Mouse (Mus musculus) urinary bladder, adult 18-20 months (tissue): ENCODE measurements around the gene Acsf2.

ENCODE experiments used
- DNase-seq, 2 experiments: peaks; one replicate each; pipeline ENCODE4 v3.0.0; 2022; ENCODE audit warnings: low spot score in 2 of 2, mixed read lengths in 2 of 2

Gene Acsf2

DNA sequence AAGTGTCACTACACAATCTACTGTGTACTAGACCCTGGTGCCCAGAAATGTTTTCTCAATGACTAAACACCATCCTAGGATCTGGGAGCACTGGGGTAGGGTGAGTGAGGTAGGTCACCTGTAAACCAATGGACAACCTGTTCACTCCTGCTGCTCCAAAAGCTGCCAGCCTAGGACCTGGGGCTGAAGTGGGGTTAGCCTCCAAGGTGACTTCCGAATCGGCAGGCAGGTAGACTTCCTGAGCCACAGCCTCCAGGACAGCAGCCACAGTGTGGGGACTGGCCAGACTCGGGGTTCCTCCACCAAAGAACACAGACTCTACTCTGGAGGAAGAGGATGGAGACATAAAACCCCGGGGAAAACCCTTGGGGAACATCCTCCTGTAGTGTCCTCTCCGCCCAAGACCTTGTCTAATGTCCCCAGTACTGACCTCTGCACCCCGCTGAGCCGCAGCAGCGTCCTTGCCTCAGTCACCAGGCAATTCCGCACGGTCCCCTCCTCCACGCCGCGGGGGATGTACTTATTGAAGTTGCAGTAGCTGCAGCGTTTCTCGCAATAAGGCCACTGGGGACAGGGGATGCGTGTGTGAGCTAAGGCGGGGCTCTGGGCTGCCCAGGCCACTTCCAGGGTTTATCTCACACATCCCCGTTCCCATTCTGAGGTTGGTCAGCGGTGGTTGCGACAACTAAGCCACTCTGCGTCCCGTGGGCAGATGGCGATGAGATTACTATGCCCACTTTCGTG, 53.5 kb downstream of the Acsf2 start:
- DNase-seq = peak; percentile 33 to 48

DNA sequence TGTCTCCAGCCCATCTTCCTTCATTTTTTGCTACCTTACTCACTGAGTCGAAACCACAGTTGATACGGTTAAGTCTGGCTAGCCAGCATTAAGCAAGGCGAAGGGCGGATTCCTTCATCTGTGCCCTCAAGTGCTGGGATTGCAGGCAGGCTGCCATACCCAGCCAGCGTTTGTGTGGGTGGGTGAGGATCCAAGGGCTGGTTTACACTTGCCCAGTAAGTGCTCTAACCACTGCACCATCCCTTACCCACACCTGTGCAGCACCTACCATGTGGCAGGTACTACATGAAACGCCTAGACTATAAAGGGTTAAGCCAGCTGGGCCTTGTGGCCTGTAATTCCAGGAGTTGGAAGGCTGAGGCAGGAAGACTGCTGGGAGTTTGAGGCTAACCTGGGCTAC, 54.4 kb downstream of the Acsf2 start:
- no peak for DNase-seq

DNA sequence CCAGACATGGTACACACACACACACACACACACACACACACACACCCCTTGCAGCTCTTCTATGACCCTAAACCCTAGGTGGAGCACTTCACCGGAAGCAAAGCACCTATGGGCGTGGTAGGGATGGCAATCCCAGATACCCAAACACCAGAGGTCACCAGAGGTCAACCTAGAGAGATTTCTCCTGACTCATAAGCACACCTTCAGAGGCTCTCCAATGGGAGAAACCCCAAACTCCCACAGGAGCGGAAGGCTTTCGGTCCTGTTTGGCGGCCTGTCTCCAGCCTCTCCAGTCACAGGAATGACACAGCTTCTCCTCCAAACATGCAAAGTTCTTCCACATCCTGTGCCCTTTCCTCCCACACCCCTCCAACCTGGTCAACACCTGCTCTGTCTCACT, 55.3 kb downstream of the Acsf2 start:
- DNase-seq = no peak

DNA sequence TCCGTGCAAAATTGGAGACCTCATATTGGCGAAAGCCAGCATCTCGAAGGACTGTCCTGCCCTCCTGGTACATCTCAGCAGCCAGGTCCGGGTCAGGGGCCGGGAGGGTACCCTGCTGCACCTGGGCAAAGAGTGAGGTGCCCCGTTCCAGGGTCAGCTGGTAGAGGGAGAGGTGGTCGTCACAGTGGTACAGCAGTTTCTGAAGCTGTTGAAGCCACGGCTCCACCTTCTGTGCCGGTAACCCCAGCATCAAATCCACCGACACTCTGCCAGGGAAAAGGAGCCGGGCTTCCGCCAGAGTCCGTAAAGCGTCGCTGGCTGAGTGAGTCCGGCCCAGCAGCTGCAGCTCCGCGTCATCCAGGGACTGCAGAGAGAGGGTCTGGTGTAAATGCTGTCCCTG, 57.2 kb downstream of the Acsf2 start:
- DNase-seq = no peak

DNA sequence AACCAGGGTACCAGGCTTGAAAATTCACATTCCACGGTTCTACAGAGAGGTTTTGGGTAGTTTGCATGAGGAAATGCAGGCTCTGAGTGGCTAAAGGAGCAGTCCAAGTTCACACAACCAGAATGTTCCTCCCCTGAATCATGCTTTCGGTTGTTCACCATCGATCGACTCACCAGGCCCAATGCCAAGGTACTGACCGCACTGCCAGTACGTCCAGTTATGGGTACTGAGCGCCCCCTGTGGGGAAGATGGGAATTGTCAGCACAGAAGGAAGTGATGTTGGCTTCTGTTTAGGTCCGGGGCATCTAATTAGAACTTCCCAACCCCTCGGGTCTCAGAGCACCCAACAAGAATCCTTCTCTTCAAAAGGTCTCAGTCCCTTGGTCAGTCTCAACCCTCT, 57.7 kb downstream of the Acsf2 start:
- DNase-seq = peak; percentile 86 to 94

DNA sequence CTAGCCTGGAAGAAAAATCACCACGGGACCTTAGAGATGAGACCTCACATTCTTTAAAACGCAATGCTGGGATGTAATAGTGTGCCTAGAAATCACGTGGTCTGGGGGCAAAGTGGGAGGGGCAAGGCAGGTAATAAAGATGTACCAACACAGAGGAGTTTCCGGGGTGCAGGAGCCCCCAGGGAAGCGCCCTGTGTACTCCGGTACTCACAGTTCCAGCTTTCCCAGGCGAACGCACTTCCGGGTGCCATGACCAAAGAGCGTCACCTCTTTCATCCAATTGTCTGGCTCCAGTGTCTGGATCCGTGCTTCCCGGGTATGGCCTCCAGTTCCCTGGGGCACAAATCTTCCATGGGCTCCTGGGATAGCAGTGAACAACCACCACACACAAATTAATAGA, 58.3 kb downstream of the Acsf2 start:
- DNase-seq = no peak

DNA sequence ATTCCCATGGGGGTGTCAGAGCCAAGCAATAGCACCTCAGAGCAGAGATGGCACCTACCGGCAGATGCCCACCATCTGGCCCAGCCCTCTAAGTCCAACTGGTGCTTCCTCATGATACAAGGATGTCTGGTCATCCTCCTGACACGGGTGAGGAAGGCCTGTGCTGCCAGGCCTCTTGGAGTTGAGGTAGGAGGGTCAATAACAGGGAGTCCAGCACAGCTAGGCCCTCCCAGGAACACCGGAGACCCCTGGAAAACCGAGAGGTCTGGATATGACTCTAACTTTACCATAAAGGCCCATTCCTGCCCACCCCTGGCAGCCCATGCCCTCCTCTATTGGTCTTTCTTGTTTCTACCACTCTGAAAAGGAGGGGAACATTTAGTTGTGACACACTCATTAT, 59.3 kb downstream of the Acsf2 start:
- no peak for DNase-seq

DNA sequence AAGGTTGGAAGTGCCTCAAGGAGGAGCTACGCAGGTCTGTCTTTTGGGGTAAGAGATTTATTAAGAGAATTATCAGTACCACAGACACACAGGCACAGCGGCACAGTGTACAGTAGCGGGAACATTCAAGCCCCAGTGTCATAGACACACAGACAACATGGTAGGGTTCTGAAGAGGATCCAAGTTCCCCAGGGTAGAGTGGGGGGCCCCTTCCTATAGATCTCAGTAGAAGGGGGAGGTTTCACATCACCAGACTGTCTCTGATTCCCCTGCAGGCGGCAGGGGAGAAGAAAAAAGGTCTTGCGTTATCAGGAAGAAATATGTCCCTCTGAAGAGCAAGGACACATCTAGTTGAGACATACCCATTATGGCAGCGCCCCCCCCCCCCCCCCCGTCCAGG, 61.9 kb downstream of the Acsf2 start:
- no peak for DNase-seq

DNA sequence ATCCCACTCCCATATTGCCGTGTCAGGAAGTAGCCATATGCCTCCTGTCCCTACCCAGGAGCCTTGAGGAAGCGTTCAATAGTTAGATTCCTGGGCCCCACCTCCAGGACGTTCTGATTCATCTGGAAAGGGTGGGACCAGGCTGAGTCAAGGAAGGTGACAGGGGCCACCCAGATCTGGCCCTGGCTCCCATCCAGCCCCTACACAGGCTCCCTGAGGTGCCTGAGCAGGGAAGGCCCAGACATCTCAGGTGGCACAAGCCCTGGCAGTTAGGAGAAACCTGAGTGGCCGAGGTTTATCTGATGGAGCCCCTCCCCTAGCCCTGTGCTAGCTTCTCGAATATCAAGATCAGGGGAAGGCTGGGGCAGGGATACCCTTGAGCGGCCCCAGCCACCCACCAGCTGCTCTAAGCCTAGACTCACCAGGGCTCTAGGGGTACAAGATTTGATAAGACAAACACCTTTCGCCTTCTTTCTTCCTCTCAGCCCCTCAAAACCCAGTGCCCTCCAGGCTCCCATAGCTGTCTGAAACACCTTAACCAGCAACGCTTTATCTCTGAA, 62.9 kb downstream of the Acsf2 start:
- peak; percentile 55 to 62 for DNase-seq

DNA sequence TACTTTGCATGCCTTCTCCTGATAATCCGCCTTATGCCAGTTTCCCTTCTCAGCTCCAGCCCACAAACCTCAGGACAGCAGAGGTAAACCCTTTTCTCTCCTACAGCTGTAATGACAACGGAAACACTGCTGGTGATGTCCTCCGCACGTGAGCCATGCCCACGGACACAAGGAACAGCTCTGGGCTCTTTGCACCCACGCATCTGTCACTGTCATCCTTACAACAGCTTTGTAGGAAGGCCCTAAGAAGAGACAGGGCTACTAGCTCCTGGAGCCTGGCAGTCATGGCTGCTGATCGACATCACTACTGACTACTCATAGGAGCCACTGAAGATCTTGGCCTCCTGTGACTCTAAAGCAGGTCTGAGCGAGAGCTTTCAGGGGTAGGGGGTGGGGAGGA, 68.5 kb downstream of the Acsf2 start:
- DNase-seq = no peak

DNA sequence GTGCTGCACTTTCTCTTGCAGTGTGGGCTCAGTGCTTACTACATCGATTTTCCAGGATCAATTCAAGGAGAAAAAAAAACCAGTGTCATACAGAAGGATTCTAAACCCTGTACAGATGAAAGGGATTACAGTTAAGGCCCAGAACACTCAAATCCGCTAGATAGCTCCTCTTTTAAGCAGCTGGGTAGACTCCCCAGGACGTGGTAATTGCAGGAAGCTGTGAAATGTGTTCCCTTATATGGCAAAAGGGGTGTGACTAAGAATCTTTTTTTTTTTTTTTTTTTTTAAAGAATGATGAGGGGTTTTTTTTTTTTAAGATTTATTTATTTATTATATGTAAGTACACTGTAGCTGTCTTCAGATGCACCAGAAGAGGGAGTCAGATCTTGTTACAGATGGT, 72.8 kb downstream of the Acsf2 start:
- DNase-seq = no peak

DNA sequence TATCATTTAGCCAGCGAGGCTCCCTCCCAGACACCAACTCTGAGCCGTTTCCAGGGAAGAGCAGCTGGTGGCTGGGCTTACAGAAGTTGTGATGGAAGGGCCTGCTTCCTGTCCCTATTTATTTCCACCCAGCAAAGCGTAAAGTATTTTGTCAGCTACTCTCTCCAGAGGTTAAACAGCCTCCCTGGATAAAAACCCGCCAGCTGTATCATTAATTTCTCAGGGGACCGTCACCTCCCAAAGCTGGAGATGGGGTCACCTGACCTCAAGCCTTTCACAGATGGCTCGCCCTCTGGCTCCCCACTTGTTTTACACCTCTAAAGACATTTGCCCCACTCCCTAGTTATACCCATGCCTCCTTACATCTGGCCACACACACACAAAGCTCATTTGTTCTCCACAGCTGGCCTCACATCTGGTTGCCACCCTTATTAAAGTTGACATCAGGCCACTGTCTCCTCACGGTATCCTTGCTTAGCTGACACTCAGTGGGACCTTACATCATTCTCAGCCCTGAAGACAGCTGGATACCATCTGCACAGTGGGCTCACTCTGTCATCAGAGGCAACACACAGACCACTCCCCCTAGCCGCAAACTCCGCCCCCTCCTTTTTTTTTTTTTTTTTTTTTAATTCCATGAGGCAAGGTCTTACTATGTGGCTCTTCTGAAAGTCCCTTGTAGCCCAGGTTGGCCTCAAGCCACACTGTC, 75.3 kb downstream of the Acsf2 start:
- no peak for DNase-seq

DNA sequence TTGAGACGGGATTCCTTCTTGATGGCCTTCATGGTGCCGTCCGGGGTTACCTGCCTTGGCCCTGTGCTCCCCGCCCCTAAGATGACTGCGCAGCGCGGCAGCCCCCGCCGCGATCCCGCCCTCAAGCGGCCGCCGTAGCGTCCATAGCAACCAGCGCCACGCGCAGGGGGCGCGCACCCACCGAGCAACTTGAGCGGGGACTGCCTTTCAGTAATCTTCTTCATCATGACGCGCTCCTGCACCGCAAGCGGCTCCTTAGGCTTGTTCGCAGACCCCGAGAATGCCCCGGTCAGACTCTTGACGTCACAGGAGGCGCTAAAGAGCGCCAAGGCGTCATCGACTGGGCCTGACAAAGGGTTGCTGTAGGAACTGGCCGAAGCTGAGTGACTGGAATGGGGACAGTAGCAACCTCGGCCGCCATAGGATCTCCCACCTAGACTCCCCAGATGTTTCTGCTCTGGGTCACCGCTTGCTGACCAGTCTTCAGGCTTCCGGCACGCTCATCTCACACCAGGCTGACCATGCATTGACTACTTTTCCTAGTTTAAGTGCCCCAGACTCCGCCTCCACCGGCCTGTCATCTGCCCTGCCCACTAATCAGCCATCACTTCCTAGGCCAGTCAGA, 80.3 kb downstream of the Acsf2 start, which contains the start of gene Mycbpap:
Gene Mycbpap, minus strand, starts transcription at position 524 of the 625 bp plus-strand sequence.
- DNase-seq = peak; percentile 35 to 67

DNA sequence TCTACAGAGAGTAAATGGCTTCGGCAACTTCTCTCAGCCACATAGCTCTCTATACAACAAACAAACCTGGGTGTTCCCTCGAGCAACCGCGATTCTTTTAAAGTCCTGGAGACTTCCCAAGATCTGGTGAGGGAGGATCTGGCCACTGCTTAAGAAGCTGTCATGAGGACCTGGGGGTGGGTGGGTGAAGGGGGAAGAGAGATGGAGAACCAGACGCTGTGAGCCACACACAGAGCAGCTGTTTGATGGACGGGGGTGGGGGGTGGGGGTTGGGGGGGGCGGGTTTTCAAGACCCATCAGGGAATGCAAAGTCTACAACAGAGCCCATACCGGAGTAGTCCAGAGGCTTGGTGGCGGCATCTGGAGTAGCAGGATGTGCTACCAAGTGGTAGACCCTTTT, 88.2 kb downstream of the Acsf2 start:
- no peak for DNase-seq

DNA sequence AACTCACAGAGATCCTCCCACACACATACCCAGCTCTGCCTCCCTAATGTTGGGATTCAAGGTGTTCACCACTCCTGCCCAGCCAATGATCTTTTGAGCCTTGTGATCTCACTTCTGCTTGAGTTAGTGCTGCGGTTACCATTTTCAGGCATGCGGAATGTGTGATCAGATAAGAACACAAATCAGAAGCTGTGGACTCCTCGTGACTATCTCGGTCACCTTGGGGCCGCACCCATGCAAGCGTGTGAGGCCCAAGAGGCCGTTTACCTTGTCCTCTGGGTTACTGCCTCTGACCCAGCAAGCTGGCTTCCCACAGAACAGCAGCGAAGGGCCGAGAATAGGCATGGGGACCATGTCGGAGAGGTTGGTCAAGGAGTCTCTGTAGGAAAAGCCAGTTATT, 92.7 kb downstream of the Acsf2 start:
- DNase-seq = peak; percentile 29 to 39
